Mouse (Mus musculus): ENCODE measurements at regions not wholly inside any gene's neighbourhood (a gene's known extent, or its start where the extent isn't known, plus 50 kb on each side); places are given as distances from the start of the nearest gene placed in this dataset.

DNA sequence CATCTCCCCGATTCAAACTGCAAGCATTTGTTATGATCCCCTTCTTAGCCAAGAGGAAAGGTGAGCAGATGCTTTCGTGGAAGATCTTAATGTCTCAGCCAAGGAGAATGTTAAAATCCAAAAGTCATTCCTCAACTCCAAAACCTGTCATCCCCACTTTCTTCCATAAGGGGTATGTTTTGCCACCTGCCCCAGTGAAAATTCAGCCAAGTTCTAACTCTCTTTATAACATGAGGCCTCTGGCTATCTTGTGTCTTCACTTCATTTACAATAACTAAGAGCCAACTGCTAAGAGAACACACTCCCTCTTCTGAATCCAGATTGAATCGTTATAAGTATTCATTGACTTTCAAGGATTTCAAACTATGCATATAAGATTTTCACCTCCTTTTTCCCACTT lies 246.7 kb upstream of the Adam34 start:
- H3K27ac ChIP-seq = no peak overlapping the region
- H3K4me2 ChIP-seq = no peak overlapping the region
- H3K36me3 ChIP-seq (replicated peaks) = no peaks in the 10 kb centered on the region
- H3K4me3 ChIP-seq = no peak overlapping the region
- H3K9ac ChIP-seq = no peak overlapping the region
- WGBS = 87% methylated on average over 3 of the region's 3 CpGs
- ATAC-seq (replicated peaks) = no peak
- H3K9me3 ChIP-seq = no peaks in the 10 kb centered on the region
- no peaks in the 10 kb centered on the region for H3K4me1 ChIP-seq
- H3K27me3 ChIP-seq (replicated peaks) = no peaks in the 10 kb centered on the region

- no peak overlapping the region for H3K9ac ChIP-seq
- ATAC-seq (replicated peaks) = peak; percentile 75
- peak overlapping the region; percentile 21 for H3K4me2 ChIP-seq
- H3K4me1 ChIP-seq = peaks cover 12% of the 10 kb centered on the region
- no peak overlapping the region for H3K4me3 ChIP-seq
- peak overlapping the region; percentile 16; the same call in 1 of the 2 replicates for H3K27ac ChIP-seq
- H3K9me3 ChIP-seq = no peaks in the 10 kb centered on the region
- H3K36me3 ChIP-seq (replicated peaks) = no peaks in the 10 kb centered on the region
- 45% methylated on average over 9 of the region's 9 CpGs for WGBS
- no peaks in the 10 kb centered on the region for H3K27me3 ChIP-seq (replicated peaks)
Measured at GRCm38 (mm10) chr8:43949224-43950021, 239.6 kb upstream of the Adam34 start.

GRCm38 (mm10) chr8:43948807-43949206 lies 239.0 kb upstream of the Adam34 start:
- Histone ChIP-seq H3K36me3 (replicated peaks) (no peaks in the 10 kb centered on the region), H3K9me3 (no peaks in the 10 kb centered on the region), H3K27me3 (replicated peaks) (no peaks in the 10 kb centered on the region), H3K4me2 (peak overlapping the region; percentile 21), H3K4me3 (no peak overlapping the region), H3K4me1 (peaks cover 12% of the 10 kb centered on the region), H3K27ac (peak overlapping the region; percentile 16; the same call in 1 of the 2 replicates), H3K9ac (no peak overlapping the region)
- peak; percentile 39; the same call in 1 of the 2 replicates for ATAC-seq (replicated peaks)
- WGBS = 21% methylated on average over 6 of the region's 6 CpGs

DNA sequence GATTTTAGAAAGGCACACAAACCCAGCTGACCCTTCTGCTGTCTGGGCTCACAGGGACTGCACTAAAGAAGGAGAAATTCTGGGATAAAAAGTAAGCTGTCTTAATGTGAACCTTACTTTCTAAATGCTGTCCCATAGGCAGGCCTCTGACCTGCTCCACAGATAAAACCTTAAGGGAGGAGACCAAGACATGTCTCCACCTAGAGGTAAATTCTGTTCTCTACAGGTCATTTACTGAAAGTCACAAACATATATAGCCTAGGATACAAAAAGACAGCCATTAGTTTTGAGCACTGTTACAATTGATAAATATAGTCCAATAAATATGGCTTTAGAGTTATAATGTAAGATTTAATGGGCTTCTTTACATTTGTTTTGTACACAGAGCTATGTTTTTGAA lies 221.9 kb upstream of the Adam34 start:
- H3K27ac ChIP-seq = no peak overlapping the region
- no peaks in the 10 kb centered on the region for H3K9me3 ChIP-seq
- no peak overlapping the region for H3K9ac ChIP-seq
- no peak overlapping the region for H3K4me2 ChIP-seq
- H3K27me3 ChIP-seq (replicated peaks) = no peaks in the 10 kb centered on the region
- H3K4me1 ChIP-seq = no peaks in the 10 kb centered on the region
- no peak overlapping the region for H3K4me3 ChIP-seq
- no peaks in the 10 kb centered on the region for H3K36me3 ChIP-seq (replicated peaks)
- no peak for ATAC-seq (replicated peaks)

- no peak for ATAC-seq (replicated peaks)
- 84% methylated on average over 3 of the region's 3 CpGs for WGBS
- no peak overlapping the region for H3K9ac ChIP-seq
Measured at GRCm38 (mm10) chr8:43922982-43923381, 213.1 kb upstream of the Adam34 start.

DNA sequence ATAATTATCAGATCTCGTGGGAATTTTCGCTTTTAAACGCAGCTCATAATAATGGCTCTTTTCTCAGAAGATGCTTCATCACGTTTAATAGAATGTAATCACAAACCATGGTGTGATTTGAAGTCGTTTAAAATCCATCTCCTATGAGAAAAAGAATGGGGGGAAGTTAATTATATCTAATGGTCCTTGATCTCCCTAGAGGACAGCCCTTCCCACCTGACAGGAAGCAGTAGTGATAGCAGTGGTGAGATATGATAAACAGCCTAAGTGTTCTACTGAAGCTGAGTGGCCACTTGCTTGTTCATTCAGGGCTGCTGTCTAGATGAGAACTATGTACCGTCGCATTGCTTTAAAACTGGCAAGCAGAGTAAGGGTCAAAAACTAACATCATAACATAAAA lies 211.4 kb upstream of the Adam34 start:
- Histone ChIP-seq H3K9ac (no peak overlapping the region), H3K36me3 (replicated peaks) (no peaks in the 10 kb centered on the region), H3K4me3 (no peak overlapping the region), H3K27ac (no peak overlapping the region), H3K4me1 (no peaks in the 10 kb centered on the region), H3K9me3 (no peaks in the 10 kb centered on the region), H3K27me3 (replicated peaks) (no peaks in the 10 kb centered on the region), H3K4me2 (no peak overlapping the region)
- 65% methylated on average over 7 of the region's 7 CpGs for WGBS
- no peak for ATAC-seq (replicated peaks)

More at GRCm38 (mm10) chr8:43922982-43923381, 213.1 kb upstream of the Adam34 start:
- no peak overlapping the region for H3K4me2 ChIP-seq
- no peak overlapping the region for H3K4me3 ChIP-seq
- H3K36me3 ChIP-seq (replicated peaks) = no peaks in the 10 kb centered on the region
- no peaks in the 10 kb centered on the region for H3K4me1 ChIP-seq
- H3K27ac ChIP-seq = no peak overlapping the region
- H3K27me3 ChIP-seq (replicated peaks) = no peaks in the 10 kb centered on the region
- H3K9me3 ChIP-seq = no peaks in the 10 kb centered on the region

DNA sequence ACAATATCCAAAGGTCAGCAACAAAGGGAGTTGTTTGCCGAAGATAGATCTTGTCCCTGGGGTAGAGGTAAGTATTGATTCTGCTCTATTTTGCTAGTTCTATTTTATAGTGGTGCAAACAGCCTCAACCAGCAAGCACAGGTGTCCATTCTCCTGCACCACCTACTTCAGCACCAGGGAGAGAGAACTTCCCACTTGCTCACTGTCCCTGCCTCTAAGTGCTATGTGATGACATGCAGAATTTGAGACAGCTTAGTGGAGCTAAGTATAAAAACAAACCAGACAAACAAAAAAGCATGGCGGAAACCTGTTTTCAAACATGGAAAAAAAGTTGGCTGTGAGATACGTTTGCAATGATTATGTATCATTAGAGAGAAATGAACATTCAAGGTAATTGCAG lies 196.3 kb upstream of the Adam34 start:
- Histone ChIP-seq H3K4me2 (no peak overlapping the region), H3K27ac (no peak overlapping the region), H3K4me3 (no peak overlapping the region), H3K4me1 (no peaks in the 10 kb centered on the region), H3K36me3 (replicated peaks) (no peaks in the 10 kb centered on the region), H3K9ac (no peak overlapping the region), H3K27me3 (replicated peaks) (no peaks in the 10 kb centered on the region), H3K9me3 (no peaks in the 10 kb centered on the region)
- WGBS = 79% methylated on average over 3 of the region's 3 CpGs
- ATAC-seq (replicated peaks) = no peak

DNA sequence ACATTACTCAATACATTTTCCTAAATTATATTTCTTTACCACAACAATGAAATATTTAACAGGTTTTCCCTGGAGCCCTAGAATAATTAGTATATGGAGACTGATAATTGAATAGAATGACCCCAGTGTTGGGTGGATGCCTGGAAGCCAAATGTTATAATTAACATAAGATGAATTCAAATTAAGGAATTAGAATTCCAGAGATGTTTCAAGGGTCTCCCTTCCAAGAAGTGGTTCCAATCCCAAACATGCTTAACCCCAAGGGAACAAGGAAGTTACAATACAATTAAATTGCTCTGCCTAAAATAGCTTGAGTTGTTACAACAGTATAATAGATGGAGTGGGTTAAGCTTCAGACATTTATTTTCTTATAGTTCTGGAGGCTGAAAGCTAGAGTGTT lies 185.3 kb upstream of the Adam34 start:
- no peaks in the 10 kb centered on the region for H3K4me1 ChIP-seq
- H3K9me3 ChIP-seq = no peaks in the 10 kb centered on the region

DNA sequence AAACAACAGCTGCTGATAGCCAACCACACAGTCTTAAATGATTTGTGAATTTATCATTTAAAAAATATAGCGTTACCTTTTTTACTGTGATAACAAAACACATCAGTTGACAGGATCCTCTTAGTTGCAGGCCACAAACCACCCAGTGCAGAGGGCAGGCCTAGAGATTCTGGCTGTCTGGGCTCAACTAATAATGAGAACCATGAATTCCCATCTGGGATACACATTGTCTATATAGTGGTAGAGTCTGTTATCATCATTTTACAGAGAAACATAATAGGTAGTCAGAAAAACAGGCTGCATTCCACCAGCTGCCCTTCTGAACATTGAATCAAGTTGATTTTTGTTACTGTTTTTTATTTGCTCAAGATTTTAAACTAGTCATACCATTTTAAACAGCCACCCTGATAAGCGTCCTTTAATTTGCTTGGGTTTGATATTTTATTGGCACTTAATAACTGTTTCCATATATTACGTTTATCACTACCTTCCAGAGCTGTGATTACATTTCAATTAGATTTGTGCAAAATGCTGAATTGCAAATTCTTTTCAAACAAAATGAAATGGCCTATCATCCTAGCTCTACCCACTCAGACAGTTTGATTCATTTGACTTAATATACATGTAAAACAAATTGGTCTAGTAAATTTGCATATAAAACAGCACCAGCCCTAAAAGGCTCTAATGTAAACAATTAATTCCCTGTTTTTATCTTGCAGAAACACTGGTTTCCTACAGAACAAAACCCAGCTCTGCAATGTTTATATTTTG lies 144.2 kb upstream of the Adam34 start:
- Histone ChIP-seq H3K36me3 (replicated peaks) (no peaks in the 10 kb centered on the region), H3K4me1 (no peaks in the 10 kb centered on the region), H3K4me3 (no peak overlapping the region), H3K9me3 (no peaks in the 10 kb centered on the region), H3K9ac (no peak overlapping the region), H3K4me2 (no peak overlapping the region), H3K27me3 (replicated peaks) (no peaks in the 10 kb centered on the region), H3K27ac (no peak overlapping the region)
- no peak; the same call in 1 of the 2 replicates for ATAC-seq (replicated peaks)
- WGBS = 65% methylated on average over 3 of the region's 3 CpGs

More for the DNA sequence above, 185.3 kb upstream of the Adam34 start:
- Histone ChIP-seq H3K9ac (no peak overlapping the region), H3K27ac (no peak overlapping the region), H3K4me3 (no peak overlapping the region), H3K36me3 (replicated peaks) (no peaks in the 10 kb centered on the region), H3K4me2 (no peak overlapping the region), H3K27me3 (replicated peaks) (no peaks in the 10 kb centered on the region)
- ATAC-seq (replicated peaks) = no peak

Measured in midbrain, embryonic 15.5 days (tissue).